Mouse (Mus musculus) kidney, embryonic 14.5 days (tissue): ENCODE results near the gene Anapc7. TPM values are rescaled to one million over a fixed set of nuclear protein-coding genes. Genes with fewer than 3 reads are reported as not detected.
A peak's percentile ranks its signal among the peaks of the same experiment; 100 is the strongest.

Source experiments
- ATAC-seq: fragments of 200-750 bp; cut with Nextera tagmentation; 2 replicates; pipeline ENCODE4 v1.8.0; 2017; ENCODE audit warnings: moderate number of reproducible peaks, mild to moderate bottlenecking, moderate TSS enrichment, moderate library complexity; ENCODE audit not compliant: low FRiP score, low TSS enrichment
- H3K27ac ChIP-seq: fragments of 300-500 bp; sonication (generic); 2 replicates; pipeline ENCODE4 v1.5.1; 2014; ENCODE audit warnings: low read depth, mild to moderate bottlenecking, low read length, moderate library complexity, mixed read lengths
- H3K27me3 ChIP-seq: fragments of 300-500 bp; sonication (generic); 2 replicates; pipeline ENCODE4 v1.6.1; 2014; ENCODE audit warnings: mild to moderate bottlenecking, low read length; ENCODE audit not compliant: control insufficient read depth, insufficient read depth
- H3K36me3 ChIP-seq: fragments of 300-500 bp; sonication (generic); 2 replicates; pipeline ENCODE4 v1.6.1; 2014; ENCODE audit warnings: low read length, mixed read lengths; ENCODE audit not compliant: control insufficient read depth, insufficient read depth
- H3K4me1 ChIP-seq: fragments of 300-500 bp; sonication (generic); 2 replicates; pipeline ENCODE4 v1.6.1; 2014; ENCODE audit warnings: low read length, mixed read lengths; ENCODE audit not compliant: control insufficient read depth, insufficient read depth
- H3K4me2 ChIP-seq: fragments of 300-500 bp; sonication (generic); replicated peaks from 2 replicates; pipeline ENCODE4 v1.6.1; 2014; ENCODE audit warnings: low read depth, mild to moderate bottlenecking, low read length
- H3K4me3 ChIP-seq: fragments of 300-500 bp; sonication (generic); 2 replicates; pipeline ENCODE4 v1.5.1; 2014; ENCODE audit warnings: mild to moderate bottlenecking, low read length
- H3K9ac ChIP-seq: fragments of 300-500 bp; sonication (generic); 2 replicates; pipeline ENCODE4 v1.6.1; 2014; ENCODE audit warnings: low read depth, mild to moderate bottlenecking, low read length, moderate library complexity
- H3K9me3 ChIP-seq: fragments of 300-500 bp; sonication (generic); 2 replicates; pipeline ENCODE4 v1.6.1; 2016; ENCODE audit warnings: low read length; ENCODE audit not compliant: control insufficient read depth
- WGBS: fragments of 180-500 bp; shearing (Covaris S2); extraction: QIAGEN DNeasy Blood & Tissue Kit; methylation state at CpG from one replicate; pipeline ENCODE4 v1.1.7; 2014; 5-methylcytosine and 5-hydroxymethylcytosine counted together
- polyA plus RNA-seq: library from polyadenylated mRNA; unstranded; fragments of >200 nt; fragmentation: Nextera tagmentation; extraction: Ambion mirVana; gene quantifications from 2 replicates; pipeline ENCODE4 v1.2.1, GENCODE M21; 2014

Anapc7 gene
- polyA plus RNA-seq, 1 experiment from 2014 or later: 29.1 TPM

DNA sequence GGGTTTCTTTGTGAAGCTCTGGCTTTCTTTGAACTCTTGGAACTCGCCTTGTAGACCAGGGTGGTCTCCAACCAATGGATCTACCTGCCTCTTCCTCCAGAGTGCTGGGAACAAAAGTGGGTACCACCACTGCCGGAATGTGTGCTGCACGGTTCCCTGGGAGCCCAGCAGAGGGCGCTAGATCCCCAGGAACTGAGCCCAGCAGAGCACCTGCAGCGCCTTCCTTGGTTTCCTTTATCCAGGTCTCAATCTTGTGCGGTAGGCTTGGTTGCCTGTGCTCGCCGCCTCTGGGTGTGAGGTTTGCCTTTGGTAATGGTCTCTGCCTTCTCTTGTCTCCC lies 20.2 kb upstream of the Anapc7 start:
- Histone ChIP-seq H3K9ac (no peak overlapping the region), H3K4me2 (no peak overlapping the region), H3K9me3 (no peaks in the 10 kb centered on the region), H3K36me3 (peaks cover 74% of the 10 kb centered on the region), H3K4me3 (no peak overlapping the region), H3K27me3 (no peaks in the 10 kb centered on the region), H3K4me1 (no peaks in the 10 kb centered on the region), H3K27ac (no peak overlapping the region)
- WGBS: 26% methylated on average over 8 of the region's 8 CpGs
- ATAC-seq: no peak

DNA sequence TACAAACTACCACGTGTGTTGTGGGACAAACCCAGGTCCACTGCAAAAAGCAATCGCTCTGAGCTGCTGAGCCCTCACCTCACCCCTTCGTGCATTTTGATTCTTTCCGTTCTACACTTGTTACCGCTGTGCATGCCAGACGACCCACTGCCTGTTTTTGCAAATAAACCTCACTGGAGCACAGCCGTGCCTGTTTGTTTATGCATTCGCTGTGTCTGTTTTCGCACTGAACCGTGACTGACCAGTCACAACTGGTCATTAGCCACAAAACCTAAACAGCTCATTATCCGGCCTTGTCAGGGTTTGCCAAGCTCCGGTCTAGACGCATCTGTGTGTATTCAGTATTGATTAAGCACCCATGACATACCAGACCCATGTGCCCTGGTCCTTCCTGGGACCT lies 19.3 kb upstream of the Anapc7 start:
- Histone ChIP-seq H3K4me1 (no peaks in the 10 kb centered on the region), H3K9ac (no peak overlapping the region), H3K36me3 (peaks cover 76% of the 10 kb centered on the region), H3K27me3 (no peaks in the 10 kb centered on the region), H3K4me3 (no peak overlapping the region), H3K9me3 (0 out of 2 replicates have a peak, but pooled peaks cover 3% of the 10 kb centered on the region), H3K27ac (no peak overlapping the region), H3K4me2 (no peak overlapping the region)
- WGBS: 85% methylated on average over 13 of the region's 13 CpGs
- ATAC-seq: 0 out of 2 replicates have a peak, but pooled peaks have one; percentile 12

- ATAC-seq: no peak
- H3K27ac ChIP-seq: no peak overlapping the region
- H3K4me2 ChIP-seq: no peak overlapping the region
- H3K9ac ChIP-seq: no peak overlapping the region
- H3K36me3 ChIP-seq: peaks cover 74% of the 10 kb centered on the region
- H3K27me3 ChIP-seq: no peaks in the 10 kb centered on the region
- WGBS: 88% methylated on average over 5 of the region's 5 CpGs
- no peak overlapping the region for H3K4me3 ChIP-seq
- no peaks in the 10 kb centered on the region for H3K4me1 ChIP-seq
- H3K9me3 ChIP-seq: 0 out of 2 replicates have a peak, but pooled peaks cover 3% of the 10 kb centered on the region
These were observed 18.7 kb upstream of the Anapc7 start for GRCm38 (mm10) chr5:122402772-122403171.

GRCm38 (mm10) chr5:122403362-122403761 lies 18.1 kb upstream of the Anapc7 start:
- no peak overlapping the region for H3K27ac ChIP-seq
- no peak overlapping the region for H3K4me3 ChIP-seq
- H3K4me1 ChIP-seq: no peaks in the 10 kb centered on the region
- H3K27me3 ChIP-seq: no peaks in the 10 kb centered on the region
- WGBS: 95% methylated on average over 12 of the region's 12 CpGs
- peaks cover 68% of the 10 kb centered on the region for H3K36me3 ChIP-seq
- no peak for ATAC-seq
- H3K4me2 ChIP-seq: no peak overlapping the region
- H3K9ac ChIP-seq: no peak overlapping the region
- 0 out of 2 replicates have a peak, but pooled peaks cover 3% of the 10 kb centered on the region for H3K9me3 ChIP-seq

DNA sequence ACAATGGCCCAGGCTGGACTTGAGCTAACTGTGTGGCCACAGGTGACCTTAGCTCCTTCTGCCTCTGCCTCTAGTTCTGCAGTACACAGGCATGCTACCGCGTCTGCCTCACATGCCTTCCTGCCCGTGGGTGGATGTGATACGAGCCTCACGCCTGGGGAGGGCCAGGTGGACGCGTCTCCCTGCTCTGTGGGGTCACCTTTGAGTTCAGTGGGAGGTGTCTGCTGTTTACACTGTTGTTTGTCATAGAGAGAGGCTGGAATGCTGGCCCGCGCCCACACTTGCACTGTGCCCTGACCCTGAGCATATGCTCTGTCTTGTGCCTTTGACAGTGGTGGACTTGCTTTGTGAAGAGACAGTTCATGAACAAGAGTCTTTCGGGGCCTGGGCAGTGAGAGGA lies 16.0 kb upstream of the Anapc7 start:
- 86% methylated on average over 10 of the region's 10 CpGs for WGBS
- Histone ChIP-seq H3K9ac (no peak overlapping the region), H3K4me1 (no peaks in the 10 kb centered on the region), H3K36me3 (peaks cover 60% of the 10 kb centered on the region), H3K4me3 (no peak overlapping the region), H3K27ac (no peak overlapping the region), H3K9me3 (0 out of 2 replicates have a peak, but pooled peaks cover 3% of the 10 kb centered on the region), H3K4me2 (no peak overlapping the region), H3K27me3 (no peaks in the 10 kb centered on the region)
- no peak for ATAC-seq

GRCm38 (mm10) chr5:122409692-122410645 lies 11.5 kb upstream of the Anapc7 start:
- 0 out of 2 replicates have a peak, but pooled peaks cover 3% of the 10 kb centered on the region for H3K9me3 ChIP-seq
- WGBS: 88% methylated on average over 19 of the region's 19 CpGs

DNA sequence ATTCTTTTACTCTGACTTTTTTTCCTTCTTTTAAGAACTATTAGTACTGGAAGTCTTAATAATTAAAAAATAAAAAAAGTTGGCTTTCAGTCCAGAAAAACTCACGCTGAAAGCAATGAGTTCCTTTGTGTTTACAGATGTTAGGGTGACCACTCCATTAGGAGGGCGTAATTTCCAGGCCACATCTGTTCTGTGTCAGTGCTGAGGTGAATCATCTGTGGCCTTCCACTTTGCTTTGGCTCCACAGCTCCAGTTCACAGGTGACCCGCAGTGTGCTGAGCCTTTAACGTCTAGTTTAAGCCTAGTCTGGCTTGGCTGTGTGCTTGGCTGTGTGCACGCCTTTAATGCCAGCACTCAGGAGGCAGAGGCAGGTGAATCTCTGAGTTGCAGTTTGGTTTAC lies 9.6 kb upstream of the Anapc7 start:
- no peak for ATAC-seq
- no peak overlapping the region for H3K9ac ChIP-seq
- H3K27me3 ChIP-seq: no peaks in the 10 kb centered on the region
- H3K9me3 ChIP-seq: no peaks in the 10 kb centered on the region
- H3K27ac ChIP-seq: no peak overlapping the region
- 71% methylated on average over 5 of the region's 5 CpGs for WGBS
- no peaks in the 10 kb centered on the region for H3K4me1 ChIP-seq
- H3K4me2 ChIP-seq: no peak overlapping the region
- H3K4me3 ChIP-seq: no peak overlapping the region
- H3K36me3 ChIP-seq: peaks cover 7% of the 10 kb centered on the region; the same call in 1 of the 2 replicates

More at GRCm38 (mm10) chr5:122409692-122410645, 11.5 kb upstream of the Anapc7 start:
- no peak overlapping the region for H3K4me2 ChIP-seq
- no peaks in the 10 kb centered on the region for H3K4me1 ChIP-seq
- H3K36me3 ChIP-seq: peaks cover 25% of the 10 kb centered on the region
- H3K27ac ChIP-seq: no peak overlapping the region
- H3K4me3 ChIP-seq: no peak overlapping the region
- no peaks in the 10 kb centered on the region for H3K27me3 ChIP-seq
- H3K9ac ChIP-seq: no peak overlapping the region
- ATAC-seq: no peak

DNA sequence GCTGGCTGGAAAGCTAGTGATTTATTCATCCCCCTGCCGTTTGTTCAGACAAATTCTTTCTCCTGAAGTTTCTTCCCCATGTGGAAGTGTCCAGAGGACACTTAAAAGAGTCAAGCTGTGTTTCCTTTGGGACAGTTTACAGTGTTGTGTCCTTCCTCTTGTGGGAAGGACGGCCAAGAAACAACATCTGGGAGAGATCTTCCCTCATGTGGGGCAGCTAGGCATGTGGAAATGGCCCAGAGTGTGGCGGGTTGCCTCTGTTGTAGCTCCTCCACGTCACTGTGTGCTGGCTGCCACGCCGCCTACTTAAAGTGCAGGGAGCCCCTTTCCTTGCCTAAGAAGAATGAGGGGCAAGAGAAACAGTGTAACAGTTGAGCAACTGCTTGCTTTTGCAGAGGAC lies 8.7 kb upstream of the Anapc7 start:
- WGBS: 33% methylated on average over 6 of the region's 6 CpGs
- no peak for ATAC-seq
- no peaks in the 10 kb centered on the region for H3K27me3 ChIP-seq

DNA sequence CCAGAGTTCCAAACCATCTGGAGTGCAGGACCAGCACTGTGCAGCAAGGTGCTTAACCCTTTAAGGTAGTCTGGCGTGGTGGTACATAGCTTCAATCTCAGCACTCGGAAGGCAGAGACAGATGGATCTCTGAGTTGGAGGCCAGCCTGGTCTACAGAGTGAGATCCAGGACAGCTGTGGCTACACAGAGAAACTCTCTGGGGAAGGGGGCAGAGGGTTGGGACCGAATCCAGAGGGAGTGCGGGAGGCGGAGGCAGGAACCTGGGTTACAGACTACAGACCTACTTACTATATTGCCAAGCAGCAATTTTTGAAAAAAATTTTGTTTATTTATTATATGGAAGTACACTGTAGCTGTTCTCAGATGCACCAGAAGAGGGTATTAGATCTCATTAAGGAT lies 7.1 kb upstream of the Anapc7 start:
- H3K4me2 ChIP-seq: no peak overlapping the region
- no peaks in the 10 kb centered on the region for H3K4me1 ChIP-seq
- WGBS: 86% methylated on average over 5 of the region's 5 CpGs
- H3K27ac ChIP-seq: no peak overlapping the region
- ATAC-seq: no peak
- no peaks in the 10 kb centered on the region for H3K9me3 ChIP-seq
- H3K4me3 ChIP-seq: no peak overlapping the region
- no peak overlapping the region for H3K9ac ChIP-seq
- H3K27me3 ChIP-seq: no peaks in the 10 kb centered on the region
- H3K36me3 ChIP-seq: no peaks in the 10 kb centered on the region

More for the DNA sequence above, 8.7 kb upstream of the Anapc7 start:
- H3K4me3 ChIP-seq: no peak overlapping the region
- no peaks in the 10 kb centered on the region for H3K4me1 ChIP-seq
- no peak overlapping the region for H3K9ac ChIP-seq
- H3K9me3 ChIP-seq: no peaks in the 10 kb centered on the region
- H3K4me2 ChIP-seq: no peak overlapping the region
- no peaks in the 10 kb centered on the region for H3K36me3 ChIP-seq
- no peak overlapping the region for H3K27ac ChIP-seq
